Mouse (Mus musculus): ENCODE data around the gene Gjb1. TPM values are rescaled to one million over a fixed set of nuclear protein-coding genes. Genes with fewer than 3 reads are reported as not detected.
"Not testable (repeated sequence)": the region's sequence is repeated elsewhere in the genome, so short reads cannot be mapped to it uniquely, and the experiment has no call there.

Gjb1 gene
- total RNA-seq (2021) = 1 to 10 TPM; 1.5 to 2.1 TPM

GRCm38 (mm10) chrX:101376190-101376968 is at the start of gene Gjb1:
Gene Gjb1, plus strand, starts transcription at chrX:101376378.
- no peak for DNase-seq (ENCODE audit: extremely low spot score in 1 of 2, low spot score in 2 of 2)
- intact Hi-C loops (cut with DNase I) = no loop called here

DNA sequence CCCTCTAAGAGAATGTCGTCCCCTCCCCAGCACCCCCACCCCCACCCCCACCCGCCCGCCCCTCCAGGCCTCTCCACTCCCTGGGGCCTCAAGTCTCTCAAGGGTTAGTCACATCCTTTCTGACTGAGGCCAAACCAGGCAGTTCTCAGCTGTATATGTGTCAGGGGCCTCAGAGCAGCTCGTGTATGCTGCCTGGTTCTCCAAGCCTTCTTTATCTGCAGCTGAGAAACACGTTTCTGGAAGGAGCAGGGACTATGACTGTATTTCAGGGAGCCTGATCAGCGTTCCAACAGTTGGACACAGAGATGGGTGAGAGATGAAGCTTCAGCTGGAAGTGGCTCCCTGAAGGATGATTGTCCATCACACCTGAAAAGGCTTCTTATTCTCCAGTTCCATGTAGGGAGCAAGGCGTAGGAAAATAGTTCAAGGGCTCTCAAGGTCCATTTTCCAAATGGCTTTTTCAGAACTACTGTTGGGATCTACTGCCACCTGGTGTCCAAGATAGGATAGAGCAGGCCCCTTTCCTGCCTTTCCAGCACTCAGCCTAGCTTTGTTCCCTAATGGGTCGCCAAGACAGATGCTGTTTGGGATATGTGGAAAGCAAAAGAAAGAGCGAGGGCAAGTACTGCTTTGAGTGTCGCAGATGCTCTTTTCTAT is 46.7 kb upstream of the Gjb1 start:
- intact Hi-C loops (cut with DNase I) = loop anchor here (2.0 kb wide), 2 partner anchors 29 to 199 kb away; no protein-coding TSS in a partner anchor

GRCm38 (mm10) chrX:101332031-101332374 is 44.2 kb upstream of the Gjb1 start:
- no peak for DNase-seq (ENCODE audit: extremely low spot score in 1 of 2, low spot score in 2 of 2)
- intact Hi-C loops (cut with DNase I) = loop anchor here (2.0 kb wide), 1 partner anchor 87 kb away; no protein-coding TSS in a partner anchor

More for the DNA sequence above, 46.7 kb upstream of the Gjb1 start:
- peak; percentile 53 to 55 for DNase-seq (ENCODE audit: extremely low spot score in 1 of 2, low spot score in 2 of 2)

DNA sequence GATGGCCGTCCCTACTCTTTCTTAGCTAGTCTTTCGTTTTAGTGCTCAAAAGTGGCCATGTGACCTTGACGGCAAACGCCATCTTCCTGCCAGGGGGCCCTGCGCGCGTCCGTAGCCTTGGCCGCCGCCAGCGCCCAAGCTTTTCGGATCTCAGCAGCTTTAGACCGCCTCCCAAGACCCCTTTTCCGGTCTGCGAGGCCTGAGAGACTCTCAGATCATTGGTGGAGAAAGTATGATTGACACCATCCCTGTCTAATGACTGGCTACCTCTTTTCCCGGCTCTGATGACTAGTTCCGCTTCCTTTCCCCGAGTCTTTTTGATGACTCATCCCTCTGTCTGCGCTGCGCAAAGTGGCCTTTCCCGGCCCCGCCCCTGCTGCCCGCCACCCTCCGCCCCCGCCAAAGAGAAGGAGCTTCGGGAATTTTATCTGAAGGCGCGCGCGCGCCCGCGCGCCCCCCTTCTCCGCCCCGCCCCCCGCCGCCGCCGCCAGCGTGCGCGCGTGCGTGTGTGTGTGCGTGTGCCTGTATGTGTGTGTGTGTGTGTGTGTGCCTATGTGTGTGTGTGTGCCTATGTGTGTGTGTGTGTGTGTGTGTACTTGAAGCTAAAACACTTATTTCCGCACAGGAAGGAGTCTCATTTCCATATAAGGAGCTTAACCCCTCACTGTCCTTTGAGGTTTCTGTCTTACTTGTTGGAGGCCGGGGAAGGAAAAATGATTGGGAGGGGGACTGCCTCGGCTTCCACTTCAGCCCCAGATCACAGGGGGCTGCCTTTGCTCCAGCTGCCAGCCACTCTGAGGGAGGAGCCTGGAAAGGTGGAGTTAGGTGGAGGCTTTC is 43.6 kb upstream of the Gjb1 start:
- intact Hi-C loops (cut with DNase I) = loop anchor here (2.0 kb wide), 1 partner anchor 86 kb away; no protein-coding TSS in a partner anchor

GRCm38 (mm10) chrX:101334606-101335005 is 41.6 kb upstream of the Gjb1 start:
- no peak for DNase-seq (ENCODE audit: extremely low spot score in 1 of 2, low spot score in 2 of 2)
- intact Hi-C loops (cut with DNase I) = no loop called here

More for the DNA sequence above, 43.6 kb upstream of the Gjb1 start:
- DNase-seq (ENCODE audit: extremely low spot score in 1 of 2, low spot score in 2 of 2) = peak; percentile 90 to 91

DNA sequence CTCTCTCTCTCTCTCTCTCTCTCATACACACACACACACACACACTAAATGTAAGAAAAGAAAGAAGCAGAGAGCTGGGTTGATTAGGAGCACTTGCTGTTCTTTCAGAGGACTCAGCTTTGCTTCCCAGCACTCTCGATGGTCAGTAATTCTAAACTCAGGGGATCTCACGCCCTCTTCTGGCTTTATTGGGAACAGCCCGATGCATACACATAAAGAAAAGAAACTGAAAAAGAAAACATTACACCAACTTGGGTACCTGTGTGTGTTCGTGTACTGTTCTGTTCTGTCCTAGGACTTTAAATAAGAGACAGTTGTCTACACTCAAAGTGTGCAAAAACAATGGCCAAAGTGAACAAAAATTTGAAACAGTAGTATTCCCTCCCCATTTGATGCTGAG is 37.5 kb upstream of the Gjb1 start:
- DNase-seq (ENCODE audit: extremely low spot score in 1 of 2, low spot score in 2 of 2) = no peak
- intact Hi-C loops (cut with DNase I) = no loop called here

DNA sequence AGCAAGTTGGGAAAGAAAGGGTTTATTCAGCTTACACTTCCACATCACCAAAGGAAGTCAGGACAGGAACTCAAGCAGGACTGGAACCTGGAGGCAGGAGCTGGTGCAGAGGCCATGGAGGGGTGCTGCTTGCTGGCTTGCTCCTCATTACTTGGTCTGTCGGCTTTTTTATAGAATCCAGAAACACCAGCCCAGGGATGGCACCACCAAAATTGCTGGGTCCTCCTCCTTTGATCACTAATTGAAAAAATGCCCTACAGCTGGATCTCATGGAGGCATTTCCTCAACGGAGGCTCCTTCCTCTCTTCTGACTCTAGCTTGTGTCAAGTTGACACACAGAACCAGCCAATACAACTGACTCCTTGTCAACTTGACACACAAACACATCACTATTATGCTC is 33.3 kb upstream of the Gjb1 start:
- intact Hi-C loops (cut with DNase I); DNase-seq (ENCODE audit: extremely low spot score in 1 of 2, low spot score in 2 of 2): not testable (repeated sequence)

- DNase-seq (ENCODE audit: extremely low spot score in 1 of 2, low spot score in 2 of 2) = no peak
- intact Hi-C loops (cut with DNase I) = no loop called here
Measured at GRCm38 (mm10) chrX:101345456-101345855, 30.7 kb upstream of the Gjb1 start.

DNA sequence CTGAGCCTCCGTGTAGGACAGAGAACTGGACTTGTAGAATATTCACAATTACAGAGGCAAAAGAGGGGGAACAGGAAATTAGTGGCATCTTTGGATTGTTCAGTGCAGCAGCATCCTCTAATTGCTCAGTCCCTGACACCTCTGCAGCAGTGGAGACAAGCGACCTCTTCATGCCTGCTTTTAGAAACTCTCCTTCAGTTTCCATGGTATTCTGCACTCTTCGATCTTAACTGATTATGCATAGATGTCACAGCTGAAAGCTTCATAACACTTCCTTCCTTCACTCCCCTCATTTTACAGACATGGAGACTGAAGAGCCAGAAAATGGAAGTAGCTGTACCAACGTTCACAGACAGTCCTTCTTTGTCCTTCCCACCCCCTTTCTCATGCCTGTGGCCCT is 29.7 kb upstream of the Gjb1 start:
- DNase-seq (ENCODE audit: extremely low spot score in 1 of 2, low spot score in 2 of 2) = no peak
- intact Hi-C loops (cut with DNase I) = no loop called here

- intact Hi-C loops (cut with DNase I) = no loop called here
- no peak for DNase-seq (ENCODE audit: extremely low spot score in 1 of 2, low spot score in 2 of 2)
Measured at GRCm38 (mm10) chrX:101351188-101351587, 25.0 kb upstream of the Gjb1 start.

DNA sequence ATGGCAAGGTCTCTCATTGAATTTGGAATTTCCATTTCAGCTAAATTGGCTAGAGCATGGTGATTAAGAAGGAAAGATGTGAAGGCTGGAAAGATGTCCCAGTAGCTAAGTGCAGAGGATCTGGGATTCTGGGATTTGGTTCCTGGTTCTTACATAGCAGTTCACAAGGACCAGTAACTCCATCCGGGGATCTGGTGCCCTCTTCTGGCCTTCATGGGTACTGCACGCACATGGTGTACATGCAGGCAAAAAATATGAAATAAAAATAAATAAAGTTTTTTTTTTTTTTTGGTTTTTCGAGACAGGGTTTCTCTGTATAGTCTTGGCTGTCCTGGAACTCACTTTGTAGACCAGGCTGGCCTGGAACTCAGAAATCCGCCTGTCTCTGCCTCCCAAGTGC is 17.3 kb upstream of the Gjb1 start:
- DNase-seq (ENCODE audit: extremely low spot score in 1 of 2, low spot score in 2 of 2); intact Hi-C loops (cut with DNase I): not testable (repeated sequence)

- DNase-seq (ENCODE audit: extremely low spot score in 1 of 2, low spot score in 2 of 2) = no peak
Measured at GRCm38 (mm10) chrX:101369001-101369400, 7.2 kb upstream of the Gjb1 start.

DNA sequence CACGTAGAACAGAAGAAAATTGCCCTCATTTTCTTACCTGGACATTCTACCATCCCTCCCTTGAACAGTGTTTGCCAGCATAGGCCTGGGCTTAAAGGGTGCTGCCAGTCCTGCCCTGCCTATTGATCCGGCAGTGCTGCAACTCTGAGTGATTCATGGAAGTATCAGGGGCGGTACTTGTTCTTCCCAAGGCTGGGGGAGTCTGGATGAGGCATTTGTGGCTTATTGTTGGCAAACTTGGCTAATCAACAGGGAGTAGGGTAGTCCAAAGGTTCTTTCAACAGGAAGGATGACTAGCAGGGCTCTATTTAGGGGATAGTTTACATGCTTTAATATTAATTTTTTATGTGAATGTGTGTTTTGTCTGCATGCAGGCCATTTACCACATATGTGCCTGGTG is 5.6 kb upstream of the Gjb1 start:
- DNase-seq (ENCODE audit: extremely low spot score in 1 of 2, low spot score in 2 of 2) = no peak
- intact Hi-C loops (cut with DNase I) = no loop called here

More at GRCm38 (mm10) chrX:101369001-101369400, 7.2 kb upstream of the Gjb1 start:
- intact Hi-C loops (cut with DNase I) = no loop called here

DNA sequence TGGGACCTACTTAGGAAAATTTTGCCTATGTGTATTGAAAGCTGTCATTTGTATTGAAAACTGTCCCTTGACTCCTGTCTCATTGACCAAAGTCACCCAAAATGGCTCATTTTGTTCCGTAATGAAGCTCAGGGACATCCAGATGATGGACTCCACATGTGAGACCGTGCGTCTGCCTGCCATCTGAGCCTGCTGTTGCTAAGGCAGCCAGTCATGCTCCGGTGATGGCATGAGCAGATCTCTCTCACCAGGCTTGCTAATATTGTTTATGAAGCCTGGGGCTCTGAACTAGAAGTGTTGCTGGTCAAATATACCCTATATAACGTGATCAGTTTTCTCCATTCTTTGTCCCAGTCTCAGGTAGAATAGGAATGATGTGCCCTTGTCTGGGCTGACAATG is 3.2 kb upstream of the Gjb1 start:
- no peak for DNase-seq (ENCODE audit: extremely low spot score in 1 of 2, low spot score in 2 of 2)
- intact Hi-C loops (cut with DNase I) = no loop called here

- intact Hi-C loops (cut with DNase I) = no loop called here
- DNase-seq (ENCODE audit: extremely low spot score in 1 of 2, low spot score in 2 of 2) = no peak
Measured at GRCm38 (mm10) chrX:101377076-101377475, 898 bp downstream of the Gjb1 start.

- no peak for DNase-seq (ENCODE audit: extremely low spot score in 1 of 2, low spot score in 2 of 2)
- intact Hi-C loops (cut with DNase I) = no loop called here
Measured at GRCm38 (mm10) chrX:101379744-101380143, 3.6 kb downstream of the Gjb1 start.

- DNase-seq (ENCODE audit: extremely low spot score in 1 of 2, low spot score in 2 of 2) = peak in 1 of 2 experiments; percentile 18
- intact Hi-C loops (cut with DNase I) = no loop called here
Measured at GRCm38 (mm10) chrX:101383455-101383854, 7.3 kb downstream of the Gjb1 start.

GRCm38 (mm10) chrX:101384439-101385137 is 8.4 kb downstream of the Gjb1 start:
- intact Hi-C loops (cut with DNase I) = no loop called here
- peak in 1 of 2 experiments; percentile 17 for DNase-seq (ENCODE audit: extremely low spot score in 1 of 2, low spot score in 2 of 2)

GRCm38 (mm10) chrX:101386222-101386621 is 10.0 kb downstream of the Gjb1 start:
- intact Hi-C loops (cut with DNase I) = no loop called here
- DNase-seq (ENCODE audit: extremely low spot score in 1 of 2, low spot score in 2 of 2) = no peak

All from left cerebral cortex, postnatal 10 days (tissue).